Mouse (Mus musculus) liver, embryonic 14.5 days (tissue): ENCODE results near the gene Tgm7.

Experiments used
- CTCF ChIP-seq: IDR thresholded peaks from 2 replicates; pipeline ENCODE4 v1.5.1; 2016; ENCODE audit warnings: antibody characterized with exemption, low read depth, control low read depth
- EP300 ChIP-seq: IDR thresholded peaks from 2 replicates; pipeline ENCODE4 v1.6.1; 2016; ENCODE audit warnings: antibody characterized with exemption, low read depth

DNA sequence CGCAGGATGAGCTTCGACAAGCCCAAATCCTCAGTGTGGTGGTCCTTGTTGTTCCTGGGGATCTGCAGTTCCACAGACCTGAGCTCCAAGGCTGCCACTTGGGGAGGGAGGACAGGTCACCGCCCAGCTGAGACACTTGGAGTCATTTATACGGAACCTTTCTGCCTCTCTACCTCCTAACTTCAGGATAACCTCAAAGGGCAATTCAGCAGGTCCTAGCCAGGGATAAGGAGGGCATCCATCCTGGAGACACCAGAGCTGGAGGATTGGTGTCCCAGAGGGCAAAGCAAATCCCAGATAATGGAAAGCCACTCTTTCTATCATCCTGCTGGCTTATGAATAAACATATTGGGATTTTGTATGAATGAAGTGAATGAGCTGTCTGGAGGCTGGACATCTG, at the start of gene Tgm7:
- no peak for TF ChIP-seq CTCF
- TF ChIP-seq EP300, result no peak
